Mouse (Mus musculus) lung, embryonic 14.5 days (tissue): ENCODE data around the gene Gm10273. TPM values are rescaled to one million over a fixed set of nuclear protein-coding genes. Genes with fewer than 3 reads are reported as not detected.

ENCODE experiments used
- ATAC-seq: fragments of 200-750 bp; cut with Nextera tagmentation; 2 replicates; pipeline ENCODE4 v1.8.0; 2017; ENCODE audit warnings: mild to moderate bottlenecking, moderate TSS enrichment, moderate library complexity; ENCODE audit not compliant: insufficient read depth
- DNase-seq: peaks from one replicate; pipeline ENCODE4 v3.0.0-alpha.2; 2015
- H3K27ac ChIP-seq: fragments of 300-500 bp; sonication (generic); 2 replicates; pipeline ENCODE4 v1.5.1; 2014; ENCODE audit warnings: low read depth, mild to moderate bottlenecking, moderate library complexity
- H3K27me3 ChIP-seq: fragments of 300-500 bp; sonication (generic); 2 replicates; pipeline ENCODE4 v1.6.1; 2014; ENCODE audit warnings: low read length, control low read depth; ENCODE audit not compliant: insufficient read depth
- H3K36me3 ChIP-seq: fragments of 300-500 bp; sonication (generic); 2 replicates; pipeline ENCODE4 v1.6.1; 2014; ENCODE audit warnings: control low read depth; ENCODE audit not compliant: insufficient read depth
- H3K4me1 ChIP-seq: fragments of 300-500 bp; sonication (generic); 2 replicates; pipeline ENCODE4 v1.6.1; 2014; ENCODE audit warnings: antibody characterized with exemption, control low read depth; ENCODE audit not compliant: insufficient read depth
- H3K4me2 ChIP-seq: fragments of 300-500 bp; sonication (generic); 2 replicates; pipeline ENCODE4 v1.6.1; 2014; ENCODE audit warnings: mild to moderate bottlenecking
- H3K4me3 ChIP-seq: fragments of 300-500 bp; sonication (generic); 2 replicates; pipeline ENCODE4 v1.5.1; 2014; ENCODE audit warnings: low read depth, low read length
- H3K9ac ChIP-seq: fragments of 300-500 bp; sonication (generic); 2 replicates; pipeline ENCODE4 v1.6.1; 2014
- H3K9me3 ChIP-seq: fragments of 300-500 bp; sonication (generic); 2 replicates; pipeline ENCODE4 v1.6.1; 2016; ENCODE audit warnings: low read depth, low read length, control low read depth
- CTCF ChIP-seq: IDR thresholded peaks from 2 replicates; pipeline ENCODE4 v1.5.1; 2016; ENCODE audit warnings: antibody characterized with exemption, low read depth
- WGBS: fragments of 180-500 bp; shearing (Covaris S2); extraction: QIAGEN DNeasy Blood & Tissue Kit; methylation state at CpG from one replicate; pipeline ENCODE4 v1.1.7; 2014; 5-methylcytosine and 5-hydroxymethylcytosine counted together
- polyA plus RNA-seq: library from polyadenylated mRNA; unstranded; fragments of >200 nt; fragmentation: Nextera tagmentation; extraction: Ambion mirVana; gene quantifications from 2 replicates; pipeline ENCODE4 v1.2.1, GENCODE M21; 2014

Gene Gm10273
- polyA plus RNA-seq, 1 experiment from 2014 or later: 19.0 TPM

- Histone ChIP-seq H3K36me3 (no peaks in the 10 kb centered on the region), H3K9ac (no peak overlapping the region), H3K27me3 (no peaks in the 10 kb centered on the region), H3K4me1 (peaks cover 15% of the 10 kb centered on the region), H3K4me2 (no peak overlapping the region), H3K27ac (peak overlapping the region; percentile 48; the same call in 1 of the 2 replicates), H3K4me3 (no peak overlapping the region), H3K9me3 (no peaks in the 10 kb centered on the region)
- no peak for ATAC-seq
- peak; percentile 78 for DNase-seq
- no peak for TF ChIP-seq CTCF
- WGBS: 22% methylated on average over 5 of the region's 5 CpGs
Observed at GRCm38 (mm10) chr10:59439508-59439931, 44.1 kb downstream of the Gm10273 start.

GRCm38 (mm10) chr10:59440177-59440576 is 44.7 kb downstream of the Gm10273 start:
- no peak for TF ChIP-seq CTCF
- peak overlapping the region; percentile 42; the same call in 1 of the 2 replicates for H3K27ac ChIP-seq
- H3K9ac ChIP-seq: no peak overlapping the region
- DNase-seq (peak; percentile 66), ATAC-seq (0 out of 2 replicates have a peak, but pooled peaks have one; percentile 18)
- H3K4me1 ChIP-seq: peaks cover 15% of the 10 kb centered on the region
- no peaks in the 10 kb centered on the region for H3K27me3 ChIP-seq
- no peaks in the 10 kb centered on the region for H3K9me3 ChIP-seq
- 37% methylated on average over 6 of the region's 6 CpGs for WGBS
- no peaks in the 10 kb centered on the region for H3K36me3 ChIP-seq
- H3K4me2 ChIP-seq: 0 out of 2 replicates have a peak overlapping the region, but pooled peaks have one; percentile 1
- H3K4me3 ChIP-seq: no peak overlapping the region

- Histone ChIP-seq H3K4me3 (no peak within 1 kb of the TSS), H3K4me2 (no peak within 1 kb of the TSS), H3K4me1 (peaks cover 15% of the 10 kb centered on the region), H3K27ac (no peak within 1 kb of the TSS), H3K9me3 (no peaks in the 10 kb centered on the region), H3K27me3 (no peaks in the 10 kb centered on the region), H3K9ac (no peak within 1 kb of the TSS), H3K36me3 (no peaks in the 10 kb centered on the region)
- no peak for TF ChIP-seq CTCF
- 66% methylated on average over 11 of the region's 11 CpGs for WGBS
- ATAC-seq (no peak), DNase-seq (no peak)
Observed at GRCm38 (mm10) chr10:59441735-59442134, 46.3 kb downstream of the Gm10273 start, which contains the start of gene Oit3. Oit3 (minus strand) TSS chr10:59441778.

- TF ChIP-seq CTCF: peak; percentile 29
- no peak overlapping the region for H3K27ac ChIP-seq
Observed at GRCm38 (mm10) chr10:59443212-59443611, 47.8 kb downstream of the Gm10273 start.

GRCm38 (mm10) chr10:59444106-59444505 is 48.7 kb downstream of the Gm10273 start:
- 73% methylated on average over 3 of the region's 3 CpGs for WGBS
- no peak overlapping the region for H3K27ac ChIP-seq
- H3K4me2 ChIP-seq: no peak overlapping the region

More at GRCm38 (mm10) chr10:59443212-59443611, 47.8 kb downstream of the Gm10273 start:
- Histone ChIP-seq H3K4me3 (no peak overlapping the region), H3K36me3 (no peaks in the 10 kb centered on the region), H3K9me3 (no peaks in the 10 kb centered on the region), H3K4me1 (peaks cover 15% of the 10 kb centered on the region), H3K9ac (no peak overlapping the region), H3K4me2 (peak overlapping the region; percentile 18; the same call in 1 of the 2 replicates), H3K27me3 (no peaks in the 10 kb centered on the region)
- WGBS: 4% methylated on average over 7 of the region's 7 CpGs
- ATAC-seq: peak; percentile 64
- DNase-seq: peak; percentile 87

GRCm38 (mm10) chr10:59444635-59445034 is 49.2 kb downstream of the Gm10273 start:
- ATAC-seq (no peak), DNase-seq (no peak)
- H3K9me3 ChIP-seq: no peaks in the 10 kb centered on the region
- WGBS: 32% methylated on average over 8 of the region's 8 CpGs
- H3K36me3 ChIP-seq: no peaks in the 10 kb centered on the region
- no peak overlapping the region for H3K4me3 ChIP-seq
- no peak for TF ChIP-seq CTCF
- no peaks in the 10 kb centered on the region for H3K27me3 ChIP-seq
- no peak overlapping the region for H3K4me2 ChIP-seq
- H3K9ac ChIP-seq: no peak overlapping the region
- H3K4me1 ChIP-seq: peaks cover 13% of the 10 kb centered on the region
- H3K27ac ChIP-seq: no peak overlapping the region

More at GRCm38 (mm10) chr10:59444106-59444505, 48.7 kb downstream of the Gm10273 start:
- H3K4me3 ChIP-seq: no peak overlapping the region
- no peaks in the 10 kb centered on the region for H3K9me3 ChIP-seq
- DNase-seq: no peak
- H3K4me1 ChIP-seq: peaks cover 15% of the 10 kb centered on the region
- no peaks in the 10 kb centered on the region for H3K36me3 ChIP-seq
- no peaks in the 10 kb centered on the region for H3K27me3 ChIP-seq
- H3K9ac ChIP-seq: no peak overlapping the region
- TF ChIP-seq CTCF: no peak
- no peak for ATAC-seq

Other genes with a start within 250 kb of the Gm10273 start
- gene Sept10, start 173.8 kb upstream of the Gm10273 start, polyA plus RNA-seq: 68.5 and 69.4 TPM in 2 replicates
- 9.5 and 10.5 TPM in 2 replicates for gene Sowahc, start 173.7 kb upstream of the Gm10273 start, polyA plus RNA-seq
- 53.9 and 57.3 TPM in 2 replicates for gene P4ha1, start 72.3 kb upstream of the Gm10273 start, polyA plus RNA-seq
- gene Pla2g12b, start 8.0 kb downstream of the Gm10273 start, polyA plus RNA-seq: not detected in 2 replicates
- 0.62 and 1.4 TPM in 2 replicates for gene Oit3, start 46.1 kb downstream of the Gm10273 start, polyA plus RNA-seq
- not detected in 2 replicates for gene Gm10322, start 220.4 kb downstream of the Gm10273 start, polyA plus RNA-seq
- gene Mcu, start 221.1 kb downstream of the Gm10273 start, polyA plus RNA-seq: 31.7 and 32.4 TPM in 2 replicates